Mouse (Mus musculus): ENCODE measurements around the gene Mfsd9.

- no peak for TF ChIP-seq EP300 (IDR thresholded peaks at IDR 0.05; ENCODE audit: insufficient read depth, low read depth, low read length)
- TF ChIP-seq POLR2A (IDR thresholded peaks at IDR 0.05; ENCODE audit: insufficient read depth, low read length): no peak
- TF ChIP-seq CTCF (IDR thresholded peaks at IDR 0.05; ENCODE audit: low read depth, low read length): no peak
Measured at GRCm38 (mm10) chr1:40774040-40774439, 16.4 kb downstream of the Mfsd9 start.

Data from ES-Bruce4 (cell line).